Mouse (Mus musculus): ENCODE results near the gene Il1rapl1.
A peak's percentile ranks its signal among the peaks of the same experiment; 100 is the strongest.

Gene Il1rapl1

GRCm38 (mm10) chrX:87600914-87601313 is 514.5 kb downstream of the Il1rapl1 start:
- DNase-seq (ENCODE audit: low spot score), result no peak

GRCm38 (mm10) chrX:87507997-87508396 is 607.4 kb downstream of the Il1rapl1 start:
- DNase-seq (ENCODE audit: low spot score), result no peak

GRCm38 (mm10) chrX:87502604-87503003 is 612.8 kb downstream of the Il1rapl1 start:
- no peak for DNase-seq (ENCODE audit: low spot score)

GRCm38 (mm10) chrX:87483416-87483815 is 632.0 kb downstream of the Il1rapl1 start:
- no peak for DNase-seq (ENCODE audit: low spot score)

- DNase-seq (ENCODE audit: low spot score), result peak; percentile 84
Measured at GRCm38 (mm10) chrX:87238191-87238590, 877.3 kb downstream of the Il1rapl1 start.

- DNase-seq (ENCODE audit: low spot score), result no peak
Measured at GRCm38 (mm10) chrX:87225280-87225679, 890.2 kb downstream of the Il1rapl1 start.

GRCm38 (mm10) chrX:87002296-87002695 is 1113.1 kb downstream of the Il1rapl1 start:
- no peak for DNase-seq (ENCODE audit: low spot score)

GRCm38 (mm10) chrX:86955126-86955525 is 1160.3 kb downstream of the Il1rapl1 start:
- no peak for DNase-seq (ENCODE audit: low spot score)

- no peak for DNase-seq (ENCODE audit: low spot score)
Measured at GRCm38 (mm10) chrX:86954614-86955013, 1160.8 kb downstream of the Il1rapl1 start.

GRCm38 (mm10) chrX:86950940-86951339 is 1164.5 kb downstream of the Il1rapl1 start:
- DNase-seq (ENCODE audit: low spot score), result no peak

GRCm38 (mm10) chrX:86949112-86949511 is 1166.3 kb downstream of the Il1rapl1 start:
- no peak for DNase-seq (ENCODE audit: low spot score)

GRCm38 (mm10) chrX:86854835-86855234 is 1260.6 kb downstream of the Il1rapl1 start:
- no peak for DNase-seq (ENCODE audit: low spot score)

- DNase-seq (ENCODE audit: low spot score), result no peak
Measured at GRCm38 (mm10) chrX:86808218-86808617, 1307.2 kb downstream of the Il1rapl1 start.

GRCm38 (mm10) chrX:86802725-86803124 is 1312.7 kb downstream of the Il1rapl1 start:
- DNase-seq (ENCODE audit: low spot score), result no peak

- no peak for DNase-seq (ENCODE audit: low spot score)
Measured at GRCm38 (mm10) chrX:86728803-86729202, 1386.6 kb downstream of the Il1rapl1 start.
